Mouse (Mus musculus): Measurements from ENCODE around the gene Mt3. TPM values are rescaled to one million over a fixed set of nuclear protein-coding genes. Genes with fewer than 3 reads are reported as not detected.
"Not testable (repeated sequence)": the region's sequence is repeated elsewhere in the genome, so short reads cannot be mapped to it uniquely, and the experiment has no call there.

Mt3 gene
- total RNA-seq, 4 experiments from 2014 or later = 7.4 to 11.2 (median 9.6) TPM

- no peak for DNase-seq
Observed at GRCm38 (mm10) chr8:94153451-94153850, 1.0 kb downstream of the Mt3 start.

GRCm38 (mm10) chr8:94154537-94154936, 2.1 kb downstream of the Mt3 start:
- DNase-seq = no peak

- DNase-seq = no peak
Observed at GRCm38 (mm10) chr8:94156092-94156491, 3.7 kb downstream of the Mt3 start.

GRCm38 (mm10) chr8:94165772-94166171, 13.4 kb downstream of the Mt3 start:
- not testable (repeated sequence) for DNase-seq

- DNase-seq = peak; percentile 81
Observed at GRCm38 (mm10) chr8:94167244-94167643, 14.8 kb downstream of the Mt3 start.

- no peak for DNase-seq
Observed at GRCm38 (mm10) chr8:94169547-94169946, 17.1 kb downstream of the Mt3 start.

- peak; percentile 41 for DNase-seq
Observed at GRCm38 (mm10) chr8:94171321-94171755, 18.9 kb downstream of the Mt3 start.

GRCm38 (mm10) chr8:94172075-94172808, 19.8 kb downstream of the Mt3 start, which contains the start of gene Mt2:
TSS of gene Mt2 (plus strand) at chr8:94172664.
- DNase-seq = peak; percentile 84

GRCm38 (mm10) chr8:94172809-94173732, 20.7 kb downstream of the Mt3 start:
- no peak for DNase-seq

GRCm38 (mm10) chr8:94173848-94174403, 21.5 kb downstream of the Mt3 start:
- no peak for DNase-seq

- no peak for DNase-seq
Observed at GRCm38 (mm10) chr8:94174619-94175213, 22.3 kb downstream of the Mt3 start.

- DNase-seq = no peak
Observed at GRCm38 (mm10) chr8:94177716-94178390, 25.4 kb downstream of the Mt3 start.

GRCm38 (mm10) chr8:94178857-94179712, 26.7 kb downstream of the Mt3 start, which contains the start of gene Mt1:
TSS of gene Mt1 (plus strand) at chr8:94179082.
- DNase-seq = peak; percentile 92

- DNase-seq = no peak
Observed at GRCm38 (mm10) chr8:94179713-94180560, 27.5 kb downstream of the Mt3 start.

GRCm38 (mm10) chr8:94180561-94180908, 28.1 kb downstream of the Mt3 start:
- no peak for DNase-seq

GRCm38 (mm10) chr8:94182055-94182929, 29.9 kb downstream of the Mt3 start:
- DNase-seq = no peak

- DNase-seq = peak; percentile 72
Observed at GRCm38 (mm10) chr8:94183117-94183516, 30.7 kb downstream of the Mt3 start.

GRCm38 (mm10) chr8:94184357-94184843, 32.0 kb downstream of the Mt3 start:
- DNase-seq = no peak

- no peak for DNase-seq
Observed at GRCm38 (mm10) chr8:94185791-94186190, 33.4 kb downstream of the Mt3 start.

All from adrenal gland, adult 8-10 months (tissue).